ENCODE assay signal across 8 mouse cellular contexts in the genomic region with DNA sequence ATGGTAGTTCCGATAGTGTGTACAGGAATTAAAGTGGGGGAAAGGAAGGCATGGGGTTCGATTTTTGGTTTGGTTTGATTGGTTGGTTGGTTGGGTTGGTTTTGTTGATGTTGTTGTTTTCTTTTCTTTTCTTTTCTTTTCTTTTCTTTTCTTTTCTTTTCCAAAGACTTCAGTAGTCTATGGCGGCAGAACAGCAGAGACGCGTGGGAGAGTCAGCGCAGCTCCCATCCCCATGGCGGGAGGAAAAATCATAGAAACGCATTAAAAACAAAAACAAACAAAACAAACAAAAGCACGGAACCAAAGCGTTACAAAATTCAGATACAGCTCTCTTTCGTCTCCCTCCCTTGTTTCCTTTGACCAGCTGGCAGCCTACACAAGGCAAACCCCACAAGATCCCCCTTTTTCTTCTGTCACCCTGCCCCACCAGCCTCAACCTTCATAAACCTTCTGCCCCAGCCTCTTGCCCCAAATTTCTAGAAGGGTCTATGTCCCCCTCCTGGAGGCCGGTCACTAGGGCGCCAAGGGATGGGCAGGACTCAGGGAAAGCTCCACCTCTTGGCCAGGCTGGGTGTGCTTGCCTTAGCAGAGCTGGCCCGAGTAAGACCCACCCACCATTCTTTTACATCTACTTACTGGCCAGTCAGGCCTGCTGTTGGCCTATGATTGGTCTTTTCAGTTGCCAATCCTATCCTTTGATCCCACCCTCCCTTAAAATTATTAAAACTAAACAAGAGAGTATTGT. TPM values are rescaled to one million over a fixed set of nuclear protein-coding genes. Genes with fewer than 3 reads are reported as not detected.
DNase-seq lines count a peak whose midpoint lies in the region; ATAC-seq lines count a peak whose summit lies in the region.

No protein-coding gene starts in this region.

- H3K9me3 ChIP-seq in hindbrain, embryonic 15.5 days: no peaks in the 10 kb centered on the region

- H3K4me1 ChIP-seq in hindbrain, embryonic 15.5 days (replicated peaks): no peaks in the 10 kb centered on the region

- H3K9ac ChIP-seq in hindbrain, embryonic 15.5 days: peak overlapping the region; percentile 30

- peak; percentile 95 for ATAC-seq in hindbrain, embryonic 15.5 days (ENCODE audit: low FRiP score, low read depth)

- no peaks in the 10 kb centered on the region for H3K36me3 ChIP-seq in hindbrain, embryonic 15.5 days

- peak overlapping the region; percentile 57 for H3K4me3 ChIP-seq in hindbrain, embryonic 15.5 days

- no peaks in the 10 kb centered on the region for H3K27me3 ChIP-seq in hindbrain, embryonic 15.5 days

- peak overlapping the region; percentile 74 for H3K4me2 ChIP-seq in hindbrain, embryonic 15.5 days

- peak; percentile 86 for DNase-seq in adipocyte (ENCODE audit: low spot score)
- peak; percentile 46 to 50 for DNase-seq in cerebellum, postnatal 36 days
- peak; percentile 68 for DNase-seq in gastrocnemius, adult 18-20 months (ENCODE audit: low spot score)
- peak; percentile 7 to 28 for DNase-seq in left cerebral cortex, adult 18-20 months (ENCODE audit: low spot score in 2 of 2)
- peak; percentile 74 to 84 for DNase-seq in lung, postnatal 4 days
- peak; percentile 27 for DNase-seq in retina, postnatal 7 days (ENCODE audit: low read depth, low spot score)
- DNase-seq in urinary bladder, postnatal 25 days (ENCODE audit: low spot score): peak; percentile 33

- H3K27ac ChIP-seq in hindbrain, embryonic 15.5 days (replicated peaks): peak overlapping the region; percentile 51; the same call in 1 of the 2 replicates

- WGBS in hindbrain, embryonic 15.5 days: 18% methylated on average over 14 of the region's 14 CpGs

RNA-seq across cellular contexts. Expression of a gene that starts 0.6 kb away (rescaled TPM):
- total RNA-seq in gastrocnemius, adult 18-20 months (2021): 100 to 1,000 TPM in 1 of 2 experiments, 10 to 100 TPM in 1; 96.6 to 109 TPM
- 10.7 and 11.3 TPM in 2 replicates for polyA plus RNA-seq in hindbrain, embryonic 15.5 days (2015; fragmentation: Nextera tagmentation; extraction: Ambion mirVana)
- 10 to 100 TPM; 20.3 to 22.4 TPM for total RNA-seq in left cerebral cortex, adult 18-20 months (2021)

Comparison
In these comparisons a context has a peak if more than half of its experiments do, and no peak if none do; other contexts are left out.
1. Peak in every context shown above with its lines: DNase-seq, ATAC-seq, H3K4me3 ChIP-seq and H3K27ac ChIP-seq.
2. DNase-seq: peak in every context shown above with its lines; median percentile 86 in adipocyte; 79 in lung, postnatal 4 days; 68 in gastrocnemius, adult 18-20 months; 48 in cerebellum, postnatal 36 days; 33 in urinary bladder, postnatal 25 days; 27 in retina, postnatal 7 days; 18 in left cerebral cortex, adult 18-20 months.
3. RNA of a gene that starts 0.6 kb away (total RNA-seq): 96.6 to 109 TPM in gastrocnemius, adult 18-20 months; 20.3 to 22.4 TPM in left cerebral cortex, adult 18-20 months; every median in the first group is over 4 times any median in the second.